Mouse (Mus musculus) MEL (cell line): ENCODE results near the gene Pde10a. TPM values are rescaled to one million over a fixed set of nuclear protein-coding genes. Genes with fewer than 3 reads are reported as not detected.

ENCODE experiments used
- DNase-seq: peaks from one replicate; pipeline ENCODE4 v3.0.0; 2011; ENCODE audit warnings: low read depth, low spot score
- H3K27ac ChIP-seq: 2 replicates; pipeline ENCODE4 v1.5.1; 2012; ENCODE audit warnings: low read depth, mild to moderate bottlenecking, control low read depth, low read length, moderate library complexity; ENCODE audit not compliant: control insufficient read depth
- H3K27me3 ChIP-seq, 2 experiments: fragments of 150-350 bp in 1 of 2; sonication (generic) in 1 of 2; 2 replicates each; pipeline ENCODE4 v1.6.1; 2012; ENCODE audit warnings: low read length in 2 of 2, mild to moderate bottlenecking in 2 of 2, improper control_type of control experiment in 1 of 2, moderate library complexity in 1 of 2; ENCODE audit not compliant: insufficient read depth in 2 of 2, control insufficient read depth in 1 of 2
- H3K36me3 ChIP-seq, 2 experiments: 2 replicates each; pipeline ENCODE4 v1.6.1; 2012 to 2014; ENCODE audit warnings: low read length in 2 of 2, improper control_type of control experiment in 1 of 2, inconsistent platforms in 1 of 2, mild to moderate bottlenecking in 1 of 2; ENCODE audit not compliant: insufficient read depth in 2 of 2, control insufficient read depth in 1 of 2
- H3K4me1 ChIP-seq, 2 experiments: fragments of 150-350 bp in 1 of 2; sonication (generic) in 1 of 2; 2 replicates each; pipeline ENCODE4 v1.6.1; 2012; ENCODE audit warnings: low read length in 2 of 2, improper control_type of control experiment in 1 of 2, mild to moderate bottlenecking in 1 of 2; ENCODE audit not compliant: insufficient read depth in 2 of 2, control insufficient read depth in 1 of 2
- H3K4me3 ChIP-seq, 2 experiments: fragments of 150-350 bp in 1 of 2; sonication (generic) in 1 of 2; 2 replicates each; pipeline ENCODE4 v1.5.1; 2012; ENCODE audit warnings: low read depth in 2 of 2, low read length in 2 of 2, mild to moderate bottlenecking in 2 of 2, moderate library complexity in 2 of 2, control low read depth in 1 of 2, improper control_type of control experiment in 1 of 2; ENCODE audit not compliant: control insufficient read depth in 1 of 2, insufficient read depth in 1 of 2
- H3K79me2 ChIP-seq: 2 replicates; pipeline ENCODE4 v1.6.1; 2012; ENCODE audit warnings: mild to moderate bottlenecking, low read length, moderate library complexity; ENCODE audit not compliant: control insufficient read depth, poor library complexity, insufficient read depth
- H3K9ac ChIP-seq: 2 replicates; pipeline ENCODE4 v1.6.1; 2012; ENCODE audit warnings: low read depth, mild to moderate bottlenecking, control low read depth, low read length, moderate library complexity; ENCODE audit not compliant: control insufficient read depth, poor library complexity, severe bottlenecking
- H3K9me3 ChIP-seq: fragments of 150-350 bp; sonication (generic); replicated peaks from 2 replicates; pipeline ENCODE4 v1.6.1; 2012; ENCODE audit warnings: mild to moderate bottlenecking, low read length, improper control_type of control experiment, moderate library complexity; ENCODE audit not compliant: insufficient read depth
- CHD2 ChIP-seq: IDR thresholded peaks from 2 replicates; pipeline ENCODE4 v1.6.1; 2011; ENCODE audit warnings: low read length, improper control_type of control experiment
- ELF1 ChIP-seq: IDR thresholded peaks from 2 replicates; pipeline ENCODE4 v1.6.1; 2014; ENCODE audit warnings: low read depth, mild to moderate bottlenecking, inconsistent platforms, low read length, improper control_type of control experiment, moderate library complexity
- EP300 ChIP-seq, 2 experiments: IDR thresholded peaks; 2 replicates each; pipeline ENCODE4 v1.6.1; 2011; ENCODE audit warnings: improper control_type of control experiment in 2 of 2, low read length in 2 of 2, low read depth in 1 of 2, mild to moderate bottlenecking in 1 of 2
- ETS1 ChIP-seq: IDR thresholded peaks from 2 replicates; pipeline ENCODE4 v1.6.1; 2012; ENCODE audit warnings: low read depth, mild to moderate bottlenecking, inconsistent platforms, low read length, improper control_type of control experiment, moderate library complexity
- GABPA ChIP-seq: IDR thresholded peaks from 2 replicates; pipeline ENCODE4 v1.6.1; 2012; ENCODE audit warnings: low read depth, mild to moderate bottlenecking, inconsistent platforms, low read length, improper control_type of control experiment, moderate library complexity
- GATA1 ChIP-seq: IDR thresholded peaks from 2 replicates; pipeline ENCODE4 v1.6.1; 2011; ENCODE audit warnings: low read depth, low read length, improper control_type of control experiment
- HCFC1 ChIP-seq: IDR thresholded peaks from 2 replicates; pipeline ENCODE4 v1.6.1; 2012; ENCODE audit warnings: low read depth, mild to moderate bottlenecking, inconsistent platforms, low read length, improper control_type of control experiment, moderate library complexity
- KAT2A ChIP-seq: conservative IDR thresholded peaks from 2 replicates; pipeline ENCODE4 v1.6.1; 2012; ENCODE audit warnings: low read depth, low read length, improper control_type of control experiment, inconsistent platforms
- MAX ChIP-seq: IDR thresholded peaks from 2 replicates; pipeline ENCODE4 v1.6.1; 2011; ENCODE audit warnings: low read length, improper control_type of control experiment
- MEF2A ChIP-seq: IDR thresholded peaks from 2 replicates; pipeline ENCODE4 v1.6.1; 2014; ENCODE audit warnings: low read depth, mild to moderate bottlenecking, inconsistent platforms, low read length, improper control_type of control experiment; ENCODE audit not compliant: poor library complexity, insufficient replicate concordance, severe bottlenecking; ENCODE audit errors: extremely low read depth
- MXI1 ChIP-seq: IDR thresholded peaks from 2 replicates; pipeline ENCODE4 v1.6.1; 2011; ENCODE audit warnings: mild to moderate bottlenecking, low read depth, low read length, improper control_type of control experiment
- NRF1 ChIP-seq: IDR thresholded peaks from 2 replicates; pipeline ENCODE4 v1.6.1; 2014; ENCODE audit warnings: low read depth, mild to moderate bottlenecking, inconsistent platforms, low read length, improper control_type of control experiment, moderate library complexity; ENCODE audit not compliant: poor library complexity, insufficient read depth, severe bottlenecking
- POLR2A ChIP-seq, 2 experiments: IDR thresholded peaks; 2 replicates each; pipeline ENCODE4 v1.6.1; 2011 to 2012; ENCODE audit warnings: low read length in 2 of 2, mild to moderate bottlenecking in 2 of 2, control low read depth in 1 of 2, improper control_type of control experiment in 1 of 2, low read depth in 1 of 2, moderate library complexity in 1 of 2; ENCODE audit not compliant: control insufficient read depth in 1 of 2, insufficient read depth in 1 of 2, poor library complexity in 1 of 2
- POLR2AphosphoS2 ChIP-seq: IDR thresholded peaks from 2 replicates; pipeline ENCODE4 v1.6.1; 2011; ENCODE audit warnings: low read length, improper control_type of control experiment
- POLR2AphosphoS5 ChIP-seq: IDR thresholded peaks from 2 replicates; pipeline ENCODE4 v1.6.1; 2012; ENCODE audit warnings: low read depth, borderline replicate concordance, mild to moderate bottlenecking, inconsistent platforms, low read length, moderate library complexity, mixed read lengths
- SMC3 ChIP-seq: IDR thresholded peaks from 2 replicates; pipeline ENCODE4 v1.6.1; 2011; ENCODE audit warnings: low read depth, low read length, improper control_type of control experiment
- TAL1 ChIP-seq: IDR thresholded peaks from 2 replicates; pipeline ENCODE4 v1.6.1; 2012; ENCODE audit warnings: mild to moderate bottlenecking, inconsistent platforms, low read length, moderate library complexity, mixed read lengths
- TBP ChIP-seq: IDR thresholded peaks from 2 replicates; pipeline ENCODE4 v1.8.0; 2011; ENCODE audit warnings: low read depth, low read length, improper control_type of control experiment
- UBTF ChIP-seq: IDR thresholded peaks from 2 replicates; pipeline ENCODE4 v1.6.1; 2012; ENCODE audit warnings: low read depth, mild to moderate bottlenecking, inconsistent platforms, low read length, improper control_type of control experiment, moderate library complexity, borderline replicate concordance; ENCODE audit not compliant: insufficient read depth
- USF1 ChIP-seq: IDR thresholded peaks from 2 replicates; pipeline ENCODE4 v1.6.1; 2014; ENCODE audit warnings: low read depth, mild to moderate bottlenecking, inconsistent platforms, low read length, improper control_type of control experiment, moderate library complexity
- USF2 ChIP-seq, 2 experiments: IDR thresholded peaks; 2 replicates each; pipeline ENCODE4 v1.6.1; 2011 to 2012; ENCODE audit warnings: improper control_type of control experiment in 2 of 2, low read length in 2 of 2, borderline replicate concordance in 1 of 2, inconsistent platforms in 1 of 2, low read depth in 1 of 2, mild to moderate bottlenecking in 1 of 2; ENCODE audit not compliant: insufficient read depth in 1 of 2
- ZC3H11A ChIP-seq: IDR thresholded peaks from 2 replicates; pipeline ENCODE4 v1.6.1; 2012; ENCODE audit warnings: low read depth, mild to moderate bottlenecking, inconsistent platforms, low read length, improper control_type of control experiment
- ZMIZ1 ChIP-seq: IDR thresholded peaks from 2 replicates; pipeline ENCODE4 v1.6.1; 2012; ENCODE audit warnings: low read depth, mild to moderate bottlenecking, inconsistent platforms, low read length, improper control_type of control experiment, moderate library complexity
- polyA plus RNA-seq, 2 experiments: library from polyadenylated mRNA; stranded (reverse) in 1 of 2; unstranded in 1 of 2; fragments of >175 nt in 1 of 2; fragments of >200 nt in 1 of 2; gene quantifications; 2 replicates each; pipeline versions ENCODE4 v1.2.1 to v1.2.4; 2012; ENCODE audit warnings: low replicate concordance in 2 of 2, low read depth in 1 of 2; ENCODE audit not compliant: insufficient read length in 2 of 2, insufficient read depth in 1 of 2, missing spikeins in 1 of 2
- total RNA-seq: library from RNA; depleted of rRNA; stranded (reverse); fragments of 300-350 nt; gene quantifications from 2 replicates; pipeline ENCODE4 v1.2.3, GENCODE M21; 2012

Gene Pde10a
- total and polyA plus RNA-seq, 3 experiments, result 3.1 to 6.9 TPM; not detected in 1

DNA sequence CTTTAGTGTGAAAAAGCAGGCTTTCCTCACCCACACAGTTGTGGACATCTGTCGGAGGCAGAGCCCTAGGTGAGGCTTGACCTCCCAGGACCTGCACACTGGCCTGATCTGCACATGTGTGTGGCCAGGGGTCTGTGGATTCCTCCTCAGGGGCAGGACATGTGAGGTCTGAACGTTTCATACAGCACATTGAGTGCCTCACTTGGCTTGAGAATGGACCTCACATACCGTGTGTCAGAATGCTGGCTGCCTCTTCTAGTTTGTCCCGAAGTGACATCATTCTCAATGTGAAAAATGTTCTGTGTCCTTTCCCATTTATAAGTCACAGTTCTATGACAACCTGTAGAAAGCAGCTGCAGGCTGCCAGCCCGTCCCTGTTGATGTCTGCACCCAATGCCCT, 385.4 kb downstream of the Pde10a start:
- Histone ChIP-seq H3K9me3 (no peaks in the 10 kb centered on the region), H3K79me2 (no peaks in the 10 kb centered on the region), H3K9ac (no peak overlapping the region), H3K27me3 (no peaks in the 10 kb centered on the region), H3K27ac (no peak overlapping the region; the same call in 1 of the 2 replicates), H3K4me3 (no peak overlapping the region), H3K36me3 (peaks cover 0 to 20% of the 10 kb centered on the region in 2 experiments; a peak in 2 of 4 replicates), H3K4me1 (peaks cover 7 to 23% of the 10 kb centered on the region in 2 experiments)
- TF ChIP-seq TAL1 (no peak), UBTF (no peak), KAT2A (no peak), POLR2AphosphoS5 (no peak), EP300 (IDR thresholded peaks at IDR 0.05; ENCODE audit: low read depth in 1 of 2, low read length in 2 of 2) (no peak), NRF1 (no peak), SMC3 (no peak), TBP (no peak), CHD2 (no peak), POLR2AphosphoS2 (no peak), GATA1 (no peak), HCFC1 (no peak), USF1 (no peak)
- DNase-seq, result no peak

GRCm38 (mm10) chr17:8912933-8913332, 387.8 kb downstream of the Pde10a start:
- no peak for DNase-seq
- Histone ChIP-seq H3K36me3 (peaks cover 0 to 20% of the 10 kb centered on the region in 2 experiments; a peak in 2 of 4 replicates), H3K4me1 (peaks cover 7 to 21% of the 10 kb centered on the region in 2 experiments), H3K9ac (no peak overlapping the region), H3K27me3 (no peaks in the 10 kb centered on the region), H3K4me3 (no peak overlapping the region), H3K27ac (no peak overlapping the region), H3K79me2 (no peaks in the 10 kb centered on the region), H3K9me3 (no peaks in the 10 kb centered on the region)
- TF ChIP-seq ELF1 (no peak), KAT2A (no peak), ZMIZ1 (no peak), MEF2A (no peak), ETS1 (no peak), USF2 (IDR thresholded peaks at IDR 0.05; ENCODE audit: borderline replicate concordance in 1 of 2, insufficient read depth in 1 of 2, low read depth in 1 of 2, low read length in 2 of 2) (no peak), GABPA (no peak), MXI1 (no peak), ZC3H11A (no peak), TAL1 (no peak), EP300 (IDR thresholded peaks at IDR 0.05; ENCODE audit: low read depth in 1 of 2, low read length in 2 of 2) (no peak), POLR2AphosphoS2 (no peak), POLR2A (IDR thresholded peaks at IDR 0.05; ENCODE audit: control insufficient read depth in 1 of 2, insufficient read depth in 1 of 2, low read depth in 1 of 2, low read length in 2 of 2, poor library complexity in 1 of 2) (no peak), MAX (no peak), GATA1 (no peak), USF1 (no peak), POLR2AphosphoS5 (no peak), SMC3 (no peak)
